Comparison of ENCODE assay signal across 27 mouse cellular contexts in the genomic region with DNA sequence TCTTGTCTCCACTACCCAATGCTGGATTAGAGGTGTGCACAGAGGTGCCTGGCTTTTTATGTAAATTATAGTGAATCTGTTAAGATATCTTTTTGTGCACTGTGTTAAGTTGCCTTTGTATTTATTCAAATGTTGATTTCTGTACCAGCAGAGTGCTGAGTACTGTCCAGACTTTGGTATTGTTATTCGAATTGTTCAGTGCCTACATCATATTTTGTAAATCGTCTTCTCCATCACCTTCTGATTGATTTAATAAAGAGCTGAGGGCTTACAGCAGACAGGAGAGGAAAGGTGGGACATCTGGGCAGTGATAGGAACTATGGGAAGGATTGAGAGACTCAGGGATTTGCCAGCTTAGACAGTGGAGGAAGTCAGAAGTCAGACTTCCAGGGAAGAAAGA.
"Had no signal": no experiment of that assay in that cellular context is flagged by ENCODE, and none has a peak within 500 bp of the region (broad histone marks: within the 10 kb centered on the region; RNA-seq: fewer than 3 reads in every experiment).

No protein-coding gene starts in this region.

- H3K27ac ChIP-seq: limb, embryonic 10.5 days; limb, embryonic 12.5 days; limb, embryonic 13.5 days; limb, embryonic 15.5 days; liver, embryonic 12.5 days; liver, embryonic 13.5 days; liver, embryonic 14.5 days; liver, embryonic 15.5 days; lung, embryonic 15.5 days; macrophage; midbrain, embryonic 10.5 days; midbrain, embryonic 12.5 days; midbrain, embryonic 13.5 days; midbrain, embryonic 15.5 days had no signal

- H3K4me1 ChIP-seq: limb, embryonic 13.5 days; limb, embryonic 15.5 days; liver, embryonic 12.5 days; liver, embryonic 13.5 days; liver, embryonic 15.5 days; lung, embryonic 15.5 days; megakaryocyte, embryonic 14.5 days had no signal

- H3K36me3 ChIP-seq: limb, embryonic 10.5 days; limb, embryonic 12.5 days; limb, embryonic 13.5 days; limb, embryonic 15.5 days; liver, embryonic 12.5 days; liver, embryonic 13.5 days; liver, embryonic 15.5 days; lung, embryonic 15.5 days; midbrain, embryonic 10.5 days; midbrain, embryonic 12.5 days; midbrain, embryonic 13.5 days; midbrain, embryonic 15.5 days had no signal

- DNase-seq: left cerebral cortex, postnatal 4 days; liver; liver, embryonic 13.5 days; liver, postnatal 0 days; lung, adult 18-20 months; lung, adult 2 months; lung, embryonic 14.5 days; lung, postnatal 10 days; lung, postnatal 14 days; lung, postnatal 36 days; lung, postnatal 4 days; midbrain, embryonic 14.5 days had no signal

- H3K9me3 ChIP-seq: limb, embryonic 10.5 days; limb, embryonic 15.5 days; lung, embryonic 15.5 days; midbrain, embryonic 10.5 days; midbrain, embryonic 12.5 days; midbrain, embryonic 15.5 days had no signal

- H3K4me3 ChIP-seq: limb, embryonic 10.5 days; limb, embryonic 12.5 days; limb, embryonic 13.5 days; limb, embryonic 15.5 days; liver, embryonic 12.5 days; liver, embryonic 13.5 days; liver, embryonic 15.5 days; lung, embryonic 15.5 days; megakaryocyte, embryonic 14.5 days; midbrain, embryonic 10.5 days; midbrain, embryonic 12.5 days; midbrain, embryonic 13.5 days; midbrain, embryonic 15.5 days; myocyte had no signal

- H3K27me3 ChIP-seq: limb, embryonic 12.5 days; limb, embryonic 13.5 days; limb, embryonic 15.5 days; liver, embryonic 12.5 days; liver, embryonic 13.5 days; liver, embryonic 15.5 days; lung, embryonic 15.5 days; megakaryocyte, embryonic 14.5 days; midbrain, embryonic 15.5 days had no signal
